Mouse (Mus musculus) liver, embryonic 14.5 days (tissue): Measurements from ENCODE around the gene Oosp1.

Experiments
- CTCF ChIP-seq: IDR thresholded peaks from 2 replicates; pipeline ENCODE4 v1.5.1; 2016; ENCODE audit warnings: antibody characterized with exemption, low read depth, control low read depth
- EP300 ChIP-seq: IDR thresholded peaks from 2 replicates; pipeline ENCODE4 v1.6.1; 2016; ENCODE audit warnings: antibody characterized with exemption, low read depth

DNA sequence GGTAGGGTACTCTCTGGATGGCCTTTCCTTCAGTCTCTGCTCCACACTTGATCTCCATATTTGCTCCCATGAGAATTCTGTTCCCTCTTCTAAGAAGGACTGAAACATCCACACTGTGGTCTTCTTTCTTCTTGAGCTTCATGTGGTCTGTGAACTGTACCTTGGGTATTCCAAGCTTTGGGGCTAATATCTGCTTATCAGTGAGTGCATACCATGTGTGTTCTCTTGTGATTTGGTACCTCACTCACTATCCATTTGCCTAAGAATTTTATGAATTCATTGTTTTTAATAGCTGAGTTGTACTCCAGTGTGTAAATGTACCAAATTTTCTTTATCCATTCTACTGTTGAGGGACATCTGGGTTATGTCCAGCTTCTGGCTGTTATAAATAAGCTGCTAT is 29.4 kb downstream of the Oosp1 start:
- peak; percentile 42; the same call in 1 of the 2 replicates for TF ChIP-seq EP300
- no peak for TF ChIP-seq CTCF
